Mouse (Mus musculus): ENCODE results near the gene Ccdc185. TPM values are rescaled to one million over a fixed set of nuclear protein-coding genes. Genes with fewer than 3 reads are reported as not detected.

Gene Ccdc185
- polyA plus RNA-seq (2015; fragmentation: Nextera tagmentation; extraction: Ambion mirVana): not detected in 2 replicates

DNA sequence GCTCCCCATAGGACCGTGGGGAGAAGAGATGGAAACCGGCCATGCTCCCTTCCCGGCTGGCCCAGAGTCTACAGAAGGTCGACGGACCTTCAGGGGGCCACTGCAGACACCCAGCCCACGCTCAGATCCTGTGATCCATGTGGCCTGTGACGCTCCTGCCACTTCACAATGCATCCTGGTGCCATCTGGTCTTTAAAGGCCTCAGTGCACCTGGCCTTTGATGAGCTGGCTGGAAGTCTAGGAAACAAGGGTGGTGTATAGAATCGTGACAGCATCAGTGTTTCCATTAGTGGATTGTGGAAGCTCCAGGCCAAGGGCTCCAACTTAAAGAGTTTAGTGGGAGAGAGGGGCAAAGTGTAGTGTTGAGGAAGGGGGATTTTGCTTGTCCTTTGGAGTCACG, at the start of gene Ccdc185:
Gene Ccdc185 (minus strand): TSS at position 101 of the 400 bp plus-strand sequence.
- ATAC-seq (ENCODE audit: low read depth) (no peak), DNase-seq (no peak)
- no peaks in the 10 kb centered on the region for H3K36me3 ChIP-seq
- H3K4me3 ChIP-seq (replicated peaks): no peak within 1 kb of the TSS
- H3K9me3 ChIP-seq (replicated peaks): no peaks in the 10 kb centered on the region
- WGBS (ENCODE audit: insufficient replicate concordance): 81% methylated on average over 9 of the region's 9 CpGs
- no peak within 1 kb of the TSS for H3K27ac ChIP-seq
- no peak within 1 kb of the TSS for H3K4me2 ChIP-seq
- H3K27me3 ChIP-seq: no peaks in the 10 kb centered on the region
- H3K9ac ChIP-seq: no peak within 1 kb of the TSS
- no peaks in the 10 kb centered on the region for H3K4me1 ChIP-seq (replicated peaks)

DNA sequence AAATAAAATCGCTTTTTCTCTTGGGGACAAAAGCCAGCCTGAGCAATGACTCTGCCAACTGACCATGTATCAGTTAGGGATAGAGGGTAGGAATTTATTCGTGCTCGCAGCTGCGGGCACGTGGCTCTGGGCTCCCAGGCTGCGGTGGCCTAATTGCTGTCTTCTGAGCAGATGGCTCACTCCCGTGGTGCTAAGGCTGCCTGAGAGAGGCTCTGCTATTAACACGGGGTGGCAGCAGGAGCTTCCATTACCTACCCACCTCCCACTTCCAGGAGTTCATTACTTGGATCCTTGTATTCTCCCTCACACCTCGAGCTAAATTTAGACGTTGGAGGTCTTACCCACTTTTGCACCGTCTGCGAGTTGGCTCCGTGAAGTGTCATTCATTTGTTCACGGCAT, 48.1 kb upstream of the Ccdc185 start:
- H3K9me3 ChIP-seq (replicated peaks): no peaks in the 10 kb centered on the region
- DNase-seq (no peak), ATAC-seq (ENCODE audit: low read depth) (no peak)
- no peaks in the 10 kb centered on the region for H3K4me1 ChIP-seq (replicated peaks)
- no peak overlapping the region for H3K9ac ChIP-seq
- WGBS (ENCODE audit: insufficient replicate concordance): 71% methylated on average over 14 of the region's 14 CpGs
- H3K4me2 ChIP-seq: no peak overlapping the region
- H3K4me3 ChIP-seq (replicated peaks): no peak overlapping the region
- H3K27me3 ChIP-seq: no peaks in the 10 kb centered on the region
- H3K36me3 ChIP-seq: no peaks in the 10 kb centered on the region
- H3K27ac ChIP-seq: no peak overlapping the region

DNA sequence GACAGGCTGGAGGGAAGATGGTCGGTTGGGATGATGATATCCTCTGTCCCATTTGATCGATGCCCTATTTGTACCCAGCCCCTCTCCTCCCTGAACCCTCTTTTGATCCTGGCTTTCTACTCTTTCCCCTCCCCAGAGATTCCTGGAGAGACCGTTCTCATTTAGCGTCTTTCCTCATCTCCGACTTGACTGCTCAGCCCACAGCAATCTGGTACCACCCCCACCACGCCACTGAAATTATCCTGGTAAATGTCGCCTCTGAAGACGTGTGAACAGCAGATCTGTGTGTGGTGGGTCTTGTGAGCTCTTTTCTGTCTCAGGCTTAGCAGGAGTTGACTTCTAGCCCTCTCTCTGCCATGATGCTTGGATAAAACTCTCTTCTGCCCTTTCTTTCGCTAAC, 45.6 kb upstream of the Ccdc185 start:
- WGBS (ENCODE audit: insufficient replicate concordance): 76% methylated on average over 9 of the region's 9 CpGs
- ATAC-seq (ENCODE audit: low read depth) (no peak), DNase-seq (no peak)
- Histone ChIP-seq H3K27ac (no peak overlapping the region), H3K4me3 (replicated peaks) (no peak overlapping the region), H3K4me2 (no peak overlapping the region), H3K9me3 (replicated peaks) (no peaks in the 10 kb centered on the region), H3K27me3 (no peaks in the 10 kb centered on the region), H3K36me3 (no peaks in the 10 kb centered on the region), H3K9ac (no peak overlapping the region), H3K4me1 (replicated peaks) (no peaks in the 10 kb centered on the region)

DNA sequence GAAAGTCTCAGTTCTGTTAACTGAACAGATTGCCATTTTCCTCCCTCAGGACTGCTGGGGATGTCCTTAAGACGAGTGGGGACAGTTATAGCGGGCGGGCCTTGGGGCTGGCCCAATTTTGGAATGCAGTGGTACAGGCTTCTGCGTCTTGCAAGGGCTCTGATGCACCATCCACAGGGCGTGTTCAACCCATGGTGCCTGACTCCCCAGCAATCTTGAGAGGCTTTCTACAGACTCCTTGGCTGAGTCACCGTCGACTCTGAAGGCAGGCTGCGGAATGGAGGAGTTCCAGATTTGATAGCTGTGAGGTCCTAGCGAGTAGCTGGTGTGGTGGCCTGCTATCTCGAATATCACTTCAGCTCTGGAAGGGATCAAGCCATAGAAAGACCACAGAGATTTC, 45.2 kb upstream of the Ccdc185 start:
- 67% methylated on average over 10 of the region's 10 CpGs for WGBS (ENCODE audit: insufficient replicate concordance)

DNA sequence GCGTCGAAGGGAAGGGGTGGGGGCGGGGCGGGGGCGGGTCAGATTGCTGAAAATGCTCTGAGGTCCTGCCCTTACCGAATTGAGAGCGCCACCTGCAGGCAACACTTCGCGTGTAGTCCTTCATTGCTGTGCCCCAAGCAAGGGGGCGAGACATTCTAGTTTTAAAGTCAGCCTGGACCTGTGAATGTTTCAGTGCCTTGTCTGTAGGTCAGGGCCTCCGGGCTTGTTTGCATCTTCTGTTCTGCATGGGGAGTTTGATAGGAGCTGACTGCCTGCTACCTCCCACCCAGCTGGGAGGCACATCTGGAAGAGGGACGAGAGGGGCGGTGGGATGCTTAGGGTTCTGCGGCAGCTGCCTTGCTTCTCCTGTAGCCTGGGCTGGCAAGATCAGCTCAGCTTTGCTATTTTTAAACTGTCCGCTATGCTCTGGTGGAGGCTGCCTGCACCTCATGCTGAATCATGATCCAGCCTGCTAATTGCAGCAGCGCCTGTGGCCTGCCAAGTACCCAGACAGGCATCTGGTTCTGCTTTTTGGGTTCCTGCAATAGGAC, 43.6 kb upstream of the Ccdc185 start:
- Histone ChIP-seq H3K4me1 (replicated peaks) (no peaks in the 10 kb centered on the region), H3K27me3 (no peaks in the 10 kb centered on the region), H3K27ac (no peak overlapping the region), H3K9me3 (replicated peaks) (no peaks in the 10 kb centered on the region), H3K36me3 (no peaks in the 10 kb centered on the region), H3K9ac (no peak overlapping the region), H3K4me3 (replicated peaks) (no peak overlapping the region), H3K4me2 (no peak overlapping the region; the same call in 1 of the 2 replicates)
- ATAC-seq (ENCODE audit: low read depth) (no peak), DNase-seq (no peak)
- WGBS (ENCODE audit: insufficient replicate concordance): 9% methylated on average over 16 of the region's 16 CpGs

More for the DNA sequence above, 45.2 kb upstream of the Ccdc185 start:
- Histone ChIP-seq H3K9me3 (replicated peaks) (no peaks in the 10 kb centered on the region), H3K4me2 (no peak overlapping the region), H3K4me1 (replicated peaks) (no peaks in the 10 kb centered on the region), H3K27me3 (no peaks in the 10 kb centered on the region), H3K9ac (no peak overlapping the region), H3K27ac (no peak overlapping the region), H3K4me3 (replicated peaks) (no peak overlapping the region), H3K36me3 (no peaks in the 10 kb centered on the region)
- ATAC-seq (ENCODE audit: low read depth): no peak
- DNase-seq: no peak

DNA sequence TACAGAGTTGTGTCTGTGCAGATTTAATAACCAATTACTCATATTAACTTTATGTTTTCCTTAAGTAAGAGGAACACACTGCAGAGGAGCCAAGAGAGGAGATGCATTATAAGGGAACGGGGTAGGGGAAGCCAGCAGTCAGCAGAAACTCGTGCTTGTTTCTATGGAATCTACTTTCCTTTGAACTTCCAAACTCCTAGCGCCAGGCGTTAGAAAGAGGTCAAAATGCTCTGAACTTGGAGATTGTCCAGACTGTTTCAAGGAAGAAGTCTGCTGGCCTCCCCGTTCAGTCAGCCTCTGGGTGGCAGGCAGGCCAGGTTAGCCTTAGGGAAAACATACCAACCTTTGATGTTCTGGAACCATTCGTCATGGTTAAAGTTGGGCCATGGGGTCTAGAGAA, 39.9 kb upstream of the Ccdc185 start:
- no peaks in the 10 kb centered on the region for H3K36me3 ChIP-seq
- no peak for DNase-seq
- 64% methylated on average over 6 of the region's 6 CpGs for WGBS (ENCODE audit: insufficient replicate concordance)

DNA sequence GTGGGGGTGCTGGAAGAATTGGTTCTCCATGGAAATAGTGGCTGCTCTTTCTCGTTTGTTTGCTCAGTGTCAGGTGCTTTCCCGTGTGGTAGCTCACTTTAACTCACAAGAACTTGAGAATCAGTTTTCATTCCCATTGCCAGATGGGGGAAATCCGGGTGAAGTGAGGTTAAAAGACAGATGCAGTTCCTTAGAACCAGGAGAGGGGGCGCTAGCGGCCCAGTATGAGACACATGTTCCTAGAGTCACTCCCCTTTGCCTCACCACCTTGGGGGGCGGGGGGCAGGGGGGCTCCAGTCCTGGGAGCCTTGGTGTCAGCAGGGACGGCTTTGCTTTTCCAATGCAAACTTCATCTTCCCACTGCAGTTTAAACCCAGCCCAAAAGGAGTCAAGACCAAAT, 38.0 kb upstream of the Ccdc185 start:
- no peak overlapping the region for H3K9ac ChIP-seq

More for the DNA sequence above, 39.9 kb upstream of the Ccdc185 start:
- Histone ChIP-seq H3K27me3 (no peaks in the 10 kb centered on the region), H3K4me3 (replicated peaks) (no peak overlapping the region), H3K27ac (no peak overlapping the region), H3K4me1 (replicated peaks) (no peaks in the 10 kb centered on the region), H3K4me2 (no peak overlapping the region), H3K9me3 (replicated peaks) (no peaks in the 10 kb centered on the region), H3K9ac (no peak overlapping the region)
- ATAC-seq (ENCODE audit: low read depth): no peak

DNA sequence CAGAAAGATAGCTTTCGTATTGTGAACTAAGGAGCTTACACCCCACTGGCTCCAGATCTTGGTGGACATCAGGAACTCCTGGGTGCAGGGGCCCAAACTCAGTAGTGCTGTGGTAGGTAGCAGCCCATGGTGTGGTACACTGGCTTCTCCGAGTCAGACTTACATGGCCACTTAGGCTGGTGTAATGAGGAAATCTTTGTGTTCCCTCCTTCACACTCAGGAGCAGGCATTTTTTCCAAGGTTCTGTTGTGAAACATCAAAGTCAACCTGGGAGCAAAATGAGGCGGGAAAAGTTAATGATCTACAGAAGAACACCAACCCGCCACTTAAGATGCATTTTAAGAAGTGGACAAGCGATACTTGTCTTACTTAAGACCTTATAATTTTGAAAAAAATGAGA, 36.5 kb upstream of the Ccdc185 start:
- whole genome bisulfite sequencing (ENCODE audit: insufficient replicate concordance): 64% methylated on average over 5 of the region's 5 CpGs
- Histone ChIP-seq H3K36me3 (no peaks in the 10 kb centered on the region), H3K27me3 (no peaks in the 10 kb centered on the region), H3K9ac (no peak overlapping the region), H3K4me3 (replicated peaks) (no peak overlapping the region), H3K4me1 (replicated peaks) (no peaks in the 10 kb centered on the region), H3K4me2 (no peak overlapping the region), H3K27ac (no peak overlapping the region), H3K9me3 (replicated peaks) (no peaks in the 10 kb centered on the region)
- no peak for DNase-seq
- ATAC-seq (ENCODE audit: low read depth): no peak

More for the DNA sequence above, 38.0 kb upstream of the Ccdc185 start:
- ATAC-seq (ENCODE audit: low read depth) (no peak), DNase-seq (no peak)
- Histone ChIP-seq H3K9me3 (replicated peaks) (no peaks in the 10 kb centered on the region), H3K4me2 (no peak overlapping the region), H3K27ac (no peak overlapping the region), H3K4me1 (replicated peaks) (no peaks in the 10 kb centered on the region), H3K4me3 (replicated peaks) (no peak overlapping the region), H3K27me3 (no peaks in the 10 kb centered on the region), H3K36me3 (no peaks in the 10 kb centered on the region)
- 33% methylated on average over 7 of the region's 7 CpGs for WGBS (ENCODE audit: insufficient replicate concordance)

DNA sequence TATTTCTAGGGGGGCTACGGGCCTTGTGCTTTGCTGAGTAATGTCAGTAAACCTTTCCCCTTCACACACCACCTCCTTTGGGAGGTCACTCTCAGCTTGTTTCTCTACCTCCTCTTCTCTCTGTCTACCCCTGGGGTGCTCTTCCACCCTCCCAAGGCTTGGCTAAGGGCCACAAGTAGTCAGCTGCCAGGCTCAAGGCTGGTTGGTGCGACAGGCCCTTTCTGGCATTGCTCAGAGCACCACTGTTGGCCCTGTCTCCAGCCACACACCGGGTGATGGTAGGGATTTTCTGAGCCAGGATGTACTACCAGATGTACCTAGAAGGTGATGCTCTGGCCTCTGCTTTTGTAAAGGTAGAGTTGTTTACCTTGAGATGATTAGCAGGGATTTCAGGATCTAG, 35.8 kb upstream of the Ccdc185 start:
- WGBS (ENCODE audit: insufficient replicate concordance): 75% methylated on average over 3 of the region's 3 CpGs
- ATAC-seq (ENCODE audit: low read depth): no peak
- Histone ChIP-seq H3K9ac (no peak overlapping the region), H3K27ac (no peak overlapping the region), H3K9me3 (replicated peaks) (no peaks in the 10 kb centered on the region), H3K4me3 (replicated peaks) (no peak overlapping the region), H3K27me3 (no peaks in the 10 kb centered on the region), H3K4me2 (no peak overlapping the region), H3K36me3 (no peaks in the 10 kb centered on the region), H3K4me1 (replicated peaks) (no peaks in the 10 kb centered on the region)
- no peak for DNase-seq

DNA sequence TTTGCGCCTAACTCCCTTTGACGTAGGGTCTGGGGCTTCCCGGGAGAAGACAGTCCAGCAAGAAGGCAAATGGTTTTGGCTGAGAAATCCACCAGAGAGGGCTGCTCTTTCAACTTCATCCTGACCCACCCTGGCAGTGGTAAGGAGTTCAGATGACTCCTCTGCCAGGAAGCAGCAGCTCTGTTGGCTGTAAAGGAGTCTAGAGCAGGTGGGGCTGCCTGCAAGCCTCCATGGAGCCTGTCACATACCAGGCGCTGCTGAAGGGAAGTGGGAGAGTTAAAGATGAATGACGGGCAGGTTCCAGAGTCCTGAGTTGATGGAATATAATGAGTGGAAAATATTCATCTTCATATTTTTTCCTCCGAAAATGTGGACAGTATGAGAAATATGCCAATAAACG, 34.8 kb upstream of the Ccdc185 start:
- Histone ChIP-seq H3K27ac (no peak overlapping the region), H3K9ac (no peak overlapping the region), H3K27me3 (no peaks in the 10 kb centered on the region), H3K4me2 (no peak overlapping the region), H3K4me3 (replicated peaks) (no peak overlapping the region), H3K36me3 (no peaks in the 10 kb centered on the region), H3K9me3 (replicated peaks) (no peaks in the 10 kb centered on the region), H3K4me1 (replicated peaks) (no peaks in the 10 kb centered on the region)
- 75% methylated on average over 7 of the region's 7 CpGs for WGBS (ENCODE audit: insufficient replicate concordance)
- ATAC-seq (ENCODE audit: low read depth): no peak
- no peak for DNase-seq

DNA sequence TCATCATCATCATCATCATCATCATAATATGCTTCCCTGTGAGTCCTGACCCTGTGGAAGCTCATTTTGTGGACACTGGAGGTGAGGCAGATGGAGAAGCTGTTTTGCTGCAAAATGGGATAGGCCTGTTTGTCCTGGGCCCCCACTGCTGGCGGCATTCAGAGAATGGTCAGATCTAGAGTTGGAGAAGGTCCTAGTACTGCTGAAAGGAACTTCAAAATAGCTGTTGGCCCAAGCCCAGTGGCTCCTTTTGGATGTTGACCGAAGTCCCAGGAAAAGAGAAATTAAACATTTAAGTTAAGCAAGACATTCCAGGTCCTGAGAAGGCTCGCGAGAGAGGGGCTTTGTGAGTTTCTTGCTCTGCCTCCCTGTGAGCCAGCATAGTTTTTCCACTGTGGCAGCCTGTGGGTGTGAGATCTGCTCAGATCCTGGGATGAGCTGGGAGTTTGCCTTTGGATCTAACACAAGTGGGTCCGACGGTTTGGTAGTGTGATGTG, 30.1 kb upstream of the Ccdc185 start:
- ATAC-seq (ENCODE audit: low read depth): no peak
- H3K4me1 ChIP-seq (replicated peaks): no peaks in the 10 kb centered on the region
- WGBS (ENCODE audit: insufficient replicate concordance): 70% methylated on average over 6 of the region's 6 CpGs

DNA sequence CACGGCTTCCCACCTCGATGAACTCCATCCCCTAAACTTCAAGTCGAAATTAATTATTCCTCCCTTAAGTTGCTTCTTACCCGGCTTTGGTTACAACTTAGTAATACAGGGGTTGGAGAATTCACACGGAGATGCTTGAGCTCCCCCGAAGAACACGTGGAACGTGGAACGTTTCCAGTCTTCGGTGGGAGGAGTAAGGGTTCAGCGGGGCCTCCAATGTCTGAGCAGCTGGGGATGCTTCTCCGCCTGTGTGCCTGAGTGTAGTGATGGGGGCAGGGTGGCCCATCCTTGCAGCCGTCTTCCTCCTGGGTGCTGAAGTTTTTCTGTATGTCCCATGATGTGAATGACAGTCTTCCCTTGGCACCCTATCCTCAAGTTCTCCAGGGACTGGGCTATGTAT, 29.2 kb upstream of the Ccdc185 start:
- Histone ChIP-seq H3K4me3 (replicated peaks) (no peak overlapping the region), H3K9me3 (replicated peaks) (no peaks in the 10 kb centered on the region), H3K4me1 (replicated peaks) (no peaks in the 10 kb centered on the region), H3K27me3 (no peaks in the 10 kb centered on the region), H3K4me2 (no peak overlapping the region), H3K27ac (no peak overlapping the region), H3K36me3 (no peaks in the 10 kb centered on the region), H3K9ac (no peak overlapping the region)
- ATAC-seq (ENCODE audit: low read depth): no peak
- WGBS (ENCODE audit: insufficient replicate concordance): 64% methylated on average over 13 of the region's 13 CpGs
- no peak for DNase-seq

More for the DNA sequence above, 30.1 kb upstream of the Ccdc185 start:
- Histone ChIP-seq H3K9me3 (replicated peaks) (no peaks in the 10 kb centered on the region), H3K27ac (no peak overlapping the region), H3K27me3 (no peaks in the 10 kb centered on the region), H3K4me2 (no peak overlapping the region), H3K36me3 (no peaks in the 10 kb centered on the region), H3K9ac (no peak overlapping the region), H3K4me3 (replicated peaks) (no peak overlapping the region)
- DNase-seq: no peak
